Mouse (Mus musculus) midbrain, embryonic 10.5 days (tissue): ENCODE data around the gene Ldlrap1. TPM values are rescaled to one million over a fixed set of nuclear protein-coding genes. Genes with fewer than 3 reads are reported as not detected.

Experiments used
- DNase-seq: peaks from one replicate; pipeline ENCODE4 v3.0.0-alpha.2; 2017; ENCODE audit warnings: low spot score
- H3K27ac ChIP-seq: fragments of 300-500 bp; sonication (generic); replicated peaks from 2 replicates; pipeline ENCODE4 v1.5.1; 2016; ENCODE audit warnings: mild to moderate bottlenecking
- H3K27me3 ChIP-seq: fragments of 300-500 bp; sonication (generic); 2 replicates; pipeline ENCODE4 v1.6.1; 2016; ENCODE audit warnings: low read depth, mild to moderate bottlenecking; ENCODE audit not compliant: poor library complexity, severe bottlenecking
- H3K36me3 ChIP-seq: fragments of 300-500 bp; sonication (generic); 2 replicates; pipeline ENCODE4 v1.6.1; 2016; ENCODE audit warnings: mild to moderate bottlenecking, moderate library complexity
- H3K4me1 ChIP-seq: fragments of 300-500 bp; sonication (generic); 2 replicates; pipeline ENCODE4 v1.6.1; 2016
- H3K4me3 ChIP-seq: fragments of 300-500 bp; sonication (generic); 2 replicates; pipeline ENCODE4 v1.5.1; 2016; ENCODE audit warnings: mild to moderate bottlenecking, moderate library complexity
- H3K9me3 ChIP-seq: fragments of 300-500 bp; sonication (generic); replicated peaks from 2 replicates; pipeline ENCODE4 v1.6.1; 2016; ENCODE audit warnings: mild to moderate bottlenecking
- WGBS: fragments of 180-500 bp; shearing (Covaris S2); methylation state at CpG from one replicate; pipeline ENCODE4 v1.1.7; 2016; 5-methylcytosine and 5-hydroxymethylcytosine counted together
- polyA plus RNA-seq: library from polyadenylated mRNA; unstranded; fragments of >200 nt; fragmentation: Nextera tagmentation; extraction: Ambion mirVana; gene quantifications from 2 replicates; pipeline ENCODE4 v1.2.1, GENCODE M21; 2016

Ldlrap1 gene
- polyA plus RNA-seq, 1 experiment from 2014 or later = 8.6 TPM

GRCm38 (mm10) chr4:134754941-134755340, 12.9 kb downstream of the Ldlrap1 start:
- no peaks in the 10 kb centered on the region for H3K27me3 ChIP-seq
- H3K4me1 ChIP-seq = peaks cover 44% of the 10 kb centered on the region
- no peaks in the 10 kb centered on the region for H3K9me3 ChIP-seq
- 0 out of 2 replicates have a peak overlapping the region, but pooled peaks have one; percentile 72 for H3K27ac ChIP-seq
- H3K36me3 ChIP-seq = no peaks in the 10 kb centered on the region
- no peak overlapping the region for H3K4me3 ChIP-seq
- DNase-seq = no peak
- WGBS = 90% methylated on average over 13 of the region's 13 CpGs

GRCm38 (mm10) chr4:134754371-134754770, 13.5 kb downstream of the Ldlrap1 start:
- no peak overlapping the region for H3K4me3 ChIP-seq
- no peaks in the 10 kb centered on the region for H3K9me3 ChIP-seq
- peaks cover 41% of the 10 kb centered on the region for H3K4me1 ChIP-seq
- no peak for DNase-seq
- 49% methylated on average over 10 of the region's 10 CpGs for WGBS
- peak overlapping the region; percentile 72 for H3K27ac ChIP-seq
- no peaks in the 10 kb centered on the region for H3K27me3 ChIP-seq
- no peaks in the 10 kb centered on the region for H3K36me3 ChIP-seq

- Histone ChIP-seq H3K4me3 (no peak overlapping the region), H3K36me3 (peaks cover 2% of the 10 kb centered on the region; the same call in 1 of the 2 replicates), H3K4me1 (peaks cover 41% of the 10 kb centered on the region), H3K9me3 (no peaks in the 10 kb centered on the region), H3K27me3 (no peaks in the 10 kb centered on the region), H3K27ac (peak overlapping the region; percentile 72)
- WGBS = 25% methylated on average over 17 of the region's 17 CpGs
- peak; percentile 30 for DNase-seq
Observed at GRCm38 (mm10) chr4:134753516-134754261, 14.1 kb downstream of the Ldlrap1 start.

- DNase-seq = no peak
- WGBS = 51% methylated on average over 11 of the region's 11 CpGs
- Histone ChIP-seq H3K4me3 (no peak overlapping the region), H3K36me3 (peaks cover 5% of the 10 kb centered on the region; the same call in 1 of the 2 replicates), H3K4me1 (peaks cover 38% of the 10 kb centered on the region), H3K9me3 (no peaks in the 10 kb centered on the region), H3K27ac (peak overlapping the region; percentile 72), H3K27me3 (no peaks in the 10 kb centered on the region)
Observed at GRCm38 (mm10) chr4:134752911-134753426, 14.9 kb downstream of the Ldlrap1 start.

- no peak for DNase-seq
- H3K4me1 ChIP-seq = peaks cover 38% of the 10 kb centered on the region
- no peak overlapping the region for H3K27ac ChIP-seq
- no peak overlapping the region for H3K4me3 ChIP-seq
- H3K36me3 ChIP-seq = peaks cover 7% of the 10 kb centered on the region; the same call in 1 of the 2 replicates
- 89% methylated on average over 18 of the region's 18 CpGs for WGBS
- H3K9me3 ChIP-seq = no peaks in the 10 kb centered on the region
- H3K27me3 ChIP-seq = no peaks in the 10 kb centered on the region
Observed at GRCm38 (mm10) chr4:134751682-134752380, 16.0 kb downstream of the Ldlrap1 start.

GRCm38 (mm10) chr4:134750825-134751224, 17.0 kb downstream of the Ldlrap1 start:
- DNase-seq = no peak
- WGBS = 86% methylated on average over 6 of the region's 6 CpGs
- no peak overlapping the region for H3K4me3 ChIP-seq

GRCm38 (mm10) chr4:134750263-134750662, 17.6 kb downstream of the Ldlrap1 start:
- DNase-seq = no peak
- Histone ChIP-seq H3K27me3 (no peaks in the 10 kb centered on the region), H3K4me1 (peaks cover 29% of the 10 kb centered on the region), H3K36me3 (peaks cover 9% of the 10 kb centered on the region; the same call in 1 of the 2 replicates), H3K9me3 (no peaks in the 10 kb centered on the region), H3K27ac (no peak overlapping the region), H3K4me3 (no peak overlapping the region)
- WGBS = 86% methylated on average over 5 of the region's 5 CpGs

More at GRCm38 (mm10) chr4:134750825-134751224, 17.0 kb downstream of the Ldlrap1 start:
- H3K9me3 ChIP-seq = no peaks in the 10 kb centered on the region
- no peak overlapping the region for H3K27ac ChIP-seq
- peaks cover 35% of the 10 kb centered on the region for H3K4me1 ChIP-seq
- no peaks in the 10 kb centered on the region for H3K27me3 ChIP-seq
- H3K36me3 ChIP-seq = peaks cover 9% of the 10 kb centered on the region; the same call in 1 of the 2 replicates

GRCm38 (mm10) chr4:134749301-134750030, 18.4 kb downstream of the Ldlrap1 start:
- Histone ChIP-seq H3K4me1 (peaks cover 26% of the 10 kb centered on the region), H3K36me3 (peaks cover 9% of the 10 kb centered on the region; the same call in 1 of the 2 replicates), H3K9me3 (no peaks in the 10 kb centered on the region), H3K27ac (no peak overlapping the region), H3K4me3 (no peak overlapping the region), H3K27me3 (no peaks in the 10 kb centered on the region)
- peak; percentile 45 for DNase-seq
- 70% methylated on average over 21 of the region's 21 CpGs for WGBS

GRCm38 (mm10) chr4:134745900-134746661, 21.7 kb downstream of the Ldlrap1 start:
- DNase-seq = no peak
- peaks cover 29% of the 10 kb centered on the region for H3K4me1 ChIP-seq
- no peak overlapping the region for H3K4me3 ChIP-seq
- H3K9me3 ChIP-seq = no peaks in the 10 kb centered on the region
- no peaks in the 10 kb centered on the region for H3K27me3 ChIP-seq
- H3K36me3 ChIP-seq = peaks cover 9% of the 10 kb centered on the region; the same call in 1 of the 2 replicates
- WGBS = 88% methylated on average over 16 of the region's 16 CpGs
- no peak overlapping the region for H3K27ac ChIP-seq

- peaks cover 9% of the 10 kb centered on the region; the same call in 1 of the 2 replicates for H3K36me3 ChIP-seq
- H3K27me3 ChIP-seq = no peaks in the 10 kb centered on the region
- DNase-seq = no peak
- no peak overlapping the region for H3K4me3 ChIP-seq
- peaks cover 29% of the 10 kb centered on the region for H3K4me1 ChIP-seq
- no peaks in the 10 kb centered on the region for H3K9me3 ChIP-seq
- 67% methylated on average over 16 of the region's 16 CpGs for WGBS
- peak overlapping the region; percentile 46 for H3K27ac ChIP-seq
Observed at GRCm38 (mm10) chr4:134743881-134744633, 23.8 kb downstream of the Ldlrap1 start.

- Histone ChIP-seq H3K36me3 (0 out of 2 replicates have a peak, but pooled peaks cover 3% of the 10 kb centered on the region), H3K27me3 (no peaks in the 10 kb centered on the region), H3K4me1 (peaks cover 38% of the 10 kb centered on the region), H3K9me3 (no peaks in the 10 kb centered on the region), H3K4me3 (no peak overlapping the region), H3K27ac (no peak overlapping the region; the same call in 1 of the 2 replicates)
- WGBS = 91% methylated on average over 8 of the region's 8 CpGs
- no peak for DNase-seq
Observed at GRCm38 (mm10) chr4:134741949-134742348, 25.9 kb downstream of the Ldlrap1 start.
